Mouse (Mus musculus): Measurements from ENCODE around the gene Hyls1. TPM values are rescaled to one million over a fixed set of nuclear protein-coding genes. Genes with fewer than 3 reads are reported as not detected.

Gene Hyls1
- polyA plus RNA-seq, 1 experiment from 2014 or later: 34.2 TPM

DNA sequence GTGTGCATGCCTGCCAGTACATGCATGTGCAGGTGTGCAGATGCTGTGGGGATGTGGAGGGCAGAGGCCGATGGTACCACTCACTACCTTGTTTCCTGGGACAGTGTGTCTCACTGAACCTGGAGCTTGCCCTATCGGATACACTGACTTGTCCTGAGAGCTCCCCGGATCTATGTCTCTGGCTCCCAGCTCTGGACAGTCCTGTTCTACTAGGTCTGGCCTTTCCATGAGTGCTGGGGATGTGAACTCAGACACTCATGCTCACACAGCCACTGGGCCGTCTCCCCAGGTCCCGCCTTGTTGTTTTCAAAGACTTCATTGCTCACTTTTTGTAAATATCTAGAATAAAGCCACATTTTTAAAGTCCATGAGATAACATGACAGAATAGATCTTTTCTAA is 29.2 kb downstream of the Hyls1 start:
- Histone ChIP-seq H3K4me3 (ENCODE audit: low read depth, low read length) (no peak overlapping the region), H3K4me2 (ENCODE audit: low read depth, low read length, severe bottlenecking) (no peak overlapping the region), H3K9ac (ENCODE audit: low read length) (no peak overlapping the region), H3K36me3 (ENCODE audit: control insufficient read depth, insufficient read depth, low read length) (no peaks in the 10 kb centered on the region; the same call in 1 of the 2 replicates), H3K4me1 (replicated peaks; ENCODE audit: control insufficient read depth, insufficient read depth, low read length) (no peaks in the 10 kb centered on the region), H3K27ac (ENCODE audit: low read depth, low read length) (no peak overlapping the region), H3K9me3 (ENCODE audit: control insufficient read depth, low read length) (no peaks in the 10 kb centered on the region), H3K27me3 (ENCODE audit: control insufficient read depth, insufficient read depth, low read length) (no peaks in the 10 kb centered on the region)
- ATAC-seq (replicated peaks; ENCODE audit: low FRiP score) (peak; percentile 38; the same call in 1 of the 2 replicates), DNase-seq (ENCODE audit: low spot score) (no peak)
- WGBS: 86% methylated on average over 5 of the region's 5 CpGs

DNA sequence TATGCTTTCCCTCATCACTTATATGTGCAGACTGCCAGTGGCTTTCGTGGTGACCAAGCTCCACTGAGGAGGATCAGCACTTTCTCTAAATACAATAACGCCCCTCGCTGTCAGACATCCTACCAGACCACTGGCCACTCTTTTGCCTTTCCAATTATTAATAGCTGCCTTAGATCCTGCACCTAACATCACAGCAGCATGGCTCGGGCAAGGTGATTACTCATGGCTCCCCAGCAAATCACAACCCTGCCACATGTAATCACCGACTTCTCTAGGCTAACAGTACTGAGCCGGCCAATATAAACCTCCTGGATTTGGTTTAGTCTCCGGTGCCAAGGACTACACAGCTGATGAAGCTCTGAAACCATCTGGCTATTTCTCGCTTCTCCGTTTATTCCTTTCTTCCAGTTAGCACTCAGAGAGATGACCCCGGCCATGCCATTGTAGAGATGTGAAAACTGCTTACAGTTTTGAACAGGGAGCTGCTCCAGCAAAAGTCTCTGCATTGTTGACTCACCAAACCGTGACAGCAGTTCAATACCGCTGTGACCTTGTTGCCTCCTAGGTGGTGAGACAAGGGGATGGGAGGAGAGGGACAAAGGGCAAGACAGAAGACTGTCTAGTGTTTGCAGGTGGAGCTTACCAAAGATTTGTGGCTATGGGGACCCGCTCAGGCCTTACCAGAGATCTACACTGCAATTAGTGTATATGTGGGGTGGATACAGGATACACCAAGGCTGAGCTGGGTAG is 31.0 kb downstream of the Hyls1 start:
- H3K27ac ChIP-seq (ENCODE audit: low read depth, low read length): no peak overlapping the region
- ATAC-seq (replicated peaks; ENCODE audit: low FRiP score): no peak
- DNase-seq (ENCODE audit: low spot score): no peak
- 86% methylated on average over 13 of the region's 13 CpGs for WGBS
- no peak overlapping the region for H3K9ac ChIP-seq (ENCODE audit: low read length)
- H3K27me3 ChIP-seq (ENCODE audit: control insufficient read depth, insufficient read depth, low read length): no peaks in the 10 kb centered on the region
- no peaks in the 10 kb centered on the region for H3K4me1 ChIP-seq (replicated peaks; ENCODE audit: control insufficient read depth, insufficient read depth, low read length)
- no peak overlapping the region for H3K4me2 ChIP-seq (ENCODE audit: low read depth, low read length, severe bottlenecking)
- no peaks in the 10 kb centered on the region; the same call in 1 of the 2 replicates for H3K36me3 ChIP-seq (ENCODE audit: control insufficient read depth, insufficient read depth, low read length)
- H3K4me3 ChIP-seq (ENCODE audit: low read depth, low read length): no peak overlapping the region
- no peaks in the 10 kb centered on the region for H3K9me3 ChIP-seq (ENCODE audit: control insufficient read depth, low read length)

- WGBS: 74% methylated on average over 4 of the region's 4 CpGs
- no peaks in the 10 kb centered on the region for H3K4me1 ChIP-seq (replicated peaks; ENCODE audit: control insufficient read depth, insufficient read depth, low read length)
- H3K4me2 ChIP-seq (ENCODE audit: low read depth, low read length, severe bottlenecking): no peak overlapping the region
- no peaks in the 10 kb centered on the region for H3K9me3 ChIP-seq (ENCODE audit: control insufficient read depth, low read length)
- H3K36me3 ChIP-seq (ENCODE audit: control insufficient read depth, insufficient read depth, low read length): no peaks in the 10 kb centered on the region; the same call in 1 of the 2 replicates
- no peaks in the 10 kb centered on the region for H3K27me3 ChIP-seq (ENCODE audit: control insufficient read depth, insufficient read depth, low read length)
- H3K4me3 ChIP-seq (ENCODE audit: low read depth, low read length): no peak overlapping the region
- no peak for ATAC-seq (replicated peaks; ENCODE audit: low FRiP score)
- no peak for DNase-seq (ENCODE audit: low spot score)
- no peak overlapping the region for H3K27ac ChIP-seq (ENCODE audit: low read depth, low read length)
- H3K9ac ChIP-seq (ENCODE audit: low read length): no peak overlapping the region
Observed at GRCm38 (mm10) chr9:35535876-35536275, 34.3 kb downstream of the Hyls1 start.

- Histone ChIP-seq H3K9ac (ENCODE audit: low read length) (no peak overlapping the region), H3K27ac (ENCODE audit: low read depth, low read length) (no peak overlapping the region), H3K4me3 (ENCODE audit: low read depth, low read length) (no peak overlapping the region), H3K9me3 (ENCODE audit: control insufficient read depth, low read length) (no peaks in the 10 kb centered on the region), H3K4me2 (ENCODE audit: low read depth, low read length, severe bottlenecking) (no peak overlapping the region), H3K27me3 (ENCODE audit: control insufficient read depth, insufficient read depth, low read length) (no peaks in the 10 kb centered on the region), H3K36me3 (ENCODE audit: control insufficient read depth, insufficient read depth, low read length) (no peaks in the 10 kb centered on the region; the same call in 1 of the 2 replicates), H3K4me1 (replicated peaks; ENCODE audit: control insufficient read depth, insufficient read depth, low read length) (no peaks in the 10 kb centered on the region)
- ATAC-seq (replicated peaks; ENCODE audit: low FRiP score): peak; percentile 91
- peak; percentile 81 for DNase-seq (ENCODE audit: low spot score)
- WGBS: 7% methylated on average over 2 of the region's 2 CpGs
Observed at GRCm38 (mm10) chr9:35535110-35535509, 35.1 kb downstream of the Hyls1 start.

DNA sequence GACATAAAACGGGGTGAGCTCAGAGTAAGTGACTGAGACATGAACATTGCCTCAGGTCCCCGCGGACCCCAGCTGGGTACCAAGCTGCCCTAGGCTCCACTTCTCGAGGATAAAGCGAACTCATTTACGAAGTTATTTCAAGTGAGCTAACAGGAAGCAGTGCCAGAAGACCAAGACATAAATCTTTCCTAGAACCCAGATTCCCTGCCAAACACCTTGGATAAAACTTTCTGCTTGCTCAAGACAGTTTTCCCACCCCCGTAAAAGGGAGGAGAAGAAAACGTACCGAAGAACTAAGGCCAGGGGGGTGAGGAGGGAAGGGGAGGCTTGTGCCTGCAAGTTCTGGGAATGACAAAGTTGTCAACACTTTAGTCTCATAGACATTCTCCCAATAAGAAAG is 36.9 kb downstream of the Hyls1 start:
- no peak for DNase-seq (ENCODE audit: low spot score)
- H3K9ac ChIP-seq (ENCODE audit: low read length): no peak overlapping the region

DNA sequence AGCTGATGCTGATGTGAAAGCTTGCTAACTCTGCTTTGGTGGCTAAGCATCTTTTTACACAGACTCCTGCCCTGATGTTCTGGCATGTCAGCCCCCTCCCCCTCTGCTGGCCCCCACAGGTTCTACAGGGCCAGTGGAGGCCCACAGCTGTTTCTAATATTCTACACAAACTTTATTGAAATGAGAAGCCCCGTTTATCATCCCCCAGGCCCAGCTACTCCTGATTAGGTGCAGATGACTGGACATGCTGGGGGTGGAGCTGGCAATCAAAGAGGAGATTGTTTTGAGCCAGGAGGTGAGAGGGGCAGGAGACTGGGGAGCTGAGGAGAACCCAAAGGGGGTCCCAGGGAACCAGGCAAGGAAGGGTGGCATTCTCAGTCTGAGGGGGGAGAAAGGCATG is 40.4 kb downstream of the Hyls1 start:
- Histone ChIP-seq H3K27me3 (ENCODE audit: control insufficient read depth, insufficient read depth, low read length) (no peaks in the 10 kb centered on the region), H3K27ac (ENCODE audit: low read depth, low read length) (no peak overlapping the region), H3K36me3 (ENCODE audit: control insufficient read depth, insufficient read depth, low read length) (no peaks in the 10 kb centered on the region), H3K9me3 (ENCODE audit: control insufficient read depth, low read length) (no peaks in the 10 kb centered on the region), H3K9ac (ENCODE audit: low read length) (no peak overlapping the region), H3K4me1 (replicated peaks; ENCODE audit: control insufficient read depth, insufficient read depth, low read length) (no peaks in the 10 kb centered on the region), H3K4me3 (ENCODE audit: low read depth, low read length) (no peak overlapping the region), H3K4me2 (ENCODE audit: low read depth, low read length, severe bottlenecking) (no peak overlapping the region)
- 3% methylated on average over 1 of the region's 1 CpGs for WGBS
- DNase-seq (ENCODE audit: low spot score) (no peak), ATAC-seq (replicated peaks; ENCODE audit: low FRiP score) (no peak)

More for the DNA sequence above, 36.9 kb downstream of the Hyls1 start:
- Histone ChIP-seq H3K9me3 (ENCODE audit: control insufficient read depth, low read length) (no peaks in the 10 kb centered on the region), H3K27me3 (ENCODE audit: control insufficient read depth, insufficient read depth, low read length) (no peaks in the 10 kb centered on the region), H3K36me3 (ENCODE audit: control insufficient read depth, insufficient read depth, low read length) (no peaks in the 10 kb centered on the region), H3K4me1 (replicated peaks; ENCODE audit: control insufficient read depth, insufficient read depth, low read length) (no peaks in the 10 kb centered on the region), H3K4me3 (ENCODE audit: low read depth, low read length) (no peak overlapping the region), H3K4me2 (ENCODE audit: low read depth, low read length, severe bottlenecking) (no peak overlapping the region), H3K27ac (ENCODE audit: low read depth, low read length) (no peak overlapping the region)
- 85% methylated on average over 9 of the region's 9 CpGs for WGBS
- no peak for ATAC-seq (replicated peaks; ENCODE audit: low FRiP score)

- no peaks in the 10 kb centered on the region for H3K4me1 ChIP-seq (replicated peaks; ENCODE audit: control insufficient read depth, insufficient read depth, low read length)
- no peak overlapping the region for H3K27ac ChIP-seq (ENCODE audit: low read depth, low read length)
- H3K9ac ChIP-seq (ENCODE audit: low read length): no peak overlapping the region
- H3K4me2 ChIP-seq (ENCODE audit: low read depth, low read length, severe bottlenecking): no peak overlapping the region
- H3K9me3 ChIP-seq (ENCODE audit: control insufficient read depth, low read length): no peaks in the 10 kb centered on the region
- WGBS: 68% methylated on average over 3 of the region's 3 CpGs
- DNase-seq (ENCODE audit: low spot score) (no peak), ATAC-seq (replicated peaks; ENCODE audit: low FRiP score) (no peak)
- no peaks in the 10 kb centered on the region for H3K36me3 ChIP-seq (ENCODE audit: control insufficient read depth, insufficient read depth, low read length)
- no peaks in the 10 kb centered on the region for H3K27me3 ChIP-seq (ENCODE audit: control insufficient read depth, insufficient read depth, low read length)
- no peak overlapping the region for H3K4me3 ChIP-seq (ENCODE audit: low read depth, low read length)
Observed at GRCm38 (mm10) chr9:35529141-35529540, 41.1 kb downstream of the Hyls1 start.

GRCm38 (mm10) chr9:35523941-35524411 is 46.2 kb downstream of the Hyls1 start:
- H3K4me2 ChIP-seq (ENCODE audit: low read depth, low read length, severe bottlenecking): no peak overlapping the region
- H3K36me3 ChIP-seq (ENCODE audit: control insufficient read depth, insufficient read depth, low read length): no peaks in the 10 kb centered on the region
- H3K9me3 ChIP-seq (ENCODE audit: control insufficient read depth, low read length): no peaks in the 10 kb centered on the region
- ATAC-seq (replicated peaks; ENCODE audit: low FRiP score): peak; percentile 84
- no peak overlapping the region for H3K4me3 ChIP-seq (ENCODE audit: low read depth, low read length)
- DNase-seq (ENCODE audit: low spot score): peak; percentile 74
- WGBS: 31% methylated on average over 7 of the region's 7 CpGs
- no peak overlapping the region for H3K9ac ChIP-seq (ENCODE audit: low read length)
- H3K27ac ChIP-seq (ENCODE audit: low read depth, low read length): no peak overlapping the region
- no peaks in the 10 kb centered on the region for H3K27me3 ChIP-seq (ENCODE audit: control insufficient read depth, insufficient read depth, low read length)
- H3K4me1 ChIP-seq (replicated peaks; ENCODE audit: control insufficient read depth, insufficient read depth, low read length): no peaks in the 10 kb centered on the region; the same call in 1 of the 2 replicates

DNA sequence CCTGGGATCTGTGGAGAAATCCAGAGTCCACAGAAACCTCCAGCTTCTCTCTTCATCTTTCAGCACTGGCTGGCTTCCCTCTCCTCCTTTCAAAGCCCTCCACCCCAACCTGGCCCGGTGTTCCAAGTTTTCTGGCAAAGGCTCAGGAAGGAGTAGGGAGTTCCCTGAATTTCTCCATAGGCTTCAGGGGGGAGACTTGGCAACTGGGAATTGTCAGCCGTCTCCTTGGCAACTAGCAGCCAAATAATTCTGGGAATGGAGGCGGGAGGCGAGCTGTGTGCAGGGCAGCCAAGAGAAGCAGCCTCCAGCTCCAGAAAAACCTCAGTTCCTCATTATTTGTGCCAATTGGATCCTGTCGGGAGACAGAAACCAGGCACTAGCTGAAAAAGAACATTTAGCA is 46.7 kb downstream of the Hyls1 start:
- WGBS: 32% methylated on average over 5 of the region's 5 CpGs
- Histone ChIP-seq H3K36me3 (ENCODE audit: control insufficient read depth, insufficient read depth, low read length) (no peaks in the 10 kb centered on the region), H3K4me1 (replicated peaks; ENCODE audit: control insufficient read depth, insufficient read depth, low read length) (no peaks in the 10 kb centered on the region; the same call in 1 of the 2 replicates), H3K9ac (ENCODE audit: low read length) (no peak overlapping the region), H3K27me3 (ENCODE audit: control insufficient read depth, insufficient read depth, low read length) (no peaks in the 10 kb centered on the region), H3K9me3 (ENCODE audit: control insufficient read depth, low read length) (no peaks in the 10 kb centered on the region), H3K27ac (ENCODE audit: low read depth, low read length) (no peak overlapping the region), H3K4me3 (ENCODE audit: low read depth, low read length) (no peak overlapping the region), H3K4me2 (ENCODE audit: low read depth, low read length, severe bottlenecking) (no peak overlapping the region)
- ATAC-seq (replicated peaks; ENCODE audit: low FRiP score): peak; percentile 71
- DNase-seq (ENCODE audit: low spot score): peak; percentile 50
